Mouse (Mus musculus) hindbrain, embryonic 10.5 days (tissue): ENCODE measurements around the gene Dnajb12. TPM values are rescaled to one million over a fixed set of nuclear protein-coding genes. Genes with fewer than 3 reads are reported as not detected.
A peak's percentile ranks its signal among the peaks of the same experiment; 100 is the strongest.

ENCODE experiments used
- DNase-seq: peaks from one replicate; pipeline ENCODE4 v3.0.0-alpha.2; 2017; ENCODE audit warnings: low spot score
- H3K27ac ChIP-seq: fragments of 300-500 bp; sonication (generic); 2 replicates; pipeline ENCODE4 v1.5.1; 2016; ENCODE audit warnings: mild to moderate bottlenecking, moderate library complexity
- H3K27me3 ChIP-seq: fragments of 300-500 bp; sonication (generic); 2 replicates; pipeline ENCODE4 v1.6.1; 2016; ENCODE audit warnings: mild to moderate bottlenecking; ENCODE audit not compliant: poor library complexity, insufficient read depth, severe bottlenecking
- H3K36me3 ChIP-seq: fragments of 300-500 bp; sonication (generic); 2 replicates; pipeline ENCODE4 v1.6.1; 2016; ENCODE audit warnings: mild to moderate bottlenecking, moderate library complexity
- H3K4me1 ChIP-seq: fragments of 300-500 bp; sonication (generic); replicated peaks from 2 replicates; pipeline ENCODE4 v1.6.1; 2016; ENCODE audit warnings: mild to moderate bottlenecking
- H3K4me3 ChIP-seq: fragments of 300-500 bp; sonication (generic); 2 replicates; pipeline ENCODE4 v1.5.1; 2016; ENCODE audit warnings: mild to moderate bottlenecking, moderate library complexity
- H3K9me3 ChIP-seq: fragments of 300-500 bp; sonication (generic); 2 replicates; pipeline ENCODE4 v1.6.1; 2016; ENCODE audit warnings: mild to moderate bottlenecking, moderate library complexity
- WGBS: fragments of 180-500 bp; shearing (Covaris S2); methylation state at CpG from one replicate; pipeline ENCODE4 v1.1.7; 2016; 5-methylcytosine and 5-hydroxymethylcytosine counted together
- polyA plus RNA-seq: library from polyadenylated mRNA; unstranded; fragments of >200 nt; fragmentation: Nextera tagmentation; extraction: Ambion mirVana; gene quantifications from 2 replicates; pipeline ENCODE4 v1.2.1, GENCODE M21; 2016

Dnajb12 gene
- polyA plus RNA-seq, 1 experiment from 2014 or later = 31.5 TPM

GRCm38 (mm10) chr10:59939081-59939480 is 59.7 kb downstream of the Dnajb12 start:
- Histone ChIP-seq H3K36me3 (no peaks in the 10 kb centered on the region), H3K4me3 (no peak overlapping the region), H3K4me1 (peaks cover 38% of the 10 kb centered on the region), H3K27ac (no peak overlapping the region), H3K27me3 (peaks cover 7% of the 10 kb centered on the region), H3K9me3 (no peaks in the 10 kb centered on the region)
- no peak for DNase-seq
- WGBS = 45% methylated on average over 1 of the region's 1 CpGs

- peaks cover 21% of the 10 kb centered on the region for H3K4me1 ChIP-seq
- DNase-seq = peak; percentile 5
- 51% methylated on average over 21 of the region's 21 CpGs for WGBS
- peaks cover 7% of the 10 kb centered on the region for H3K27me3 ChIP-seq
- H3K36me3 ChIP-seq = no peaks in the 10 kb centered on the region
- H3K27ac ChIP-seq = peak overlapping the region; percentile 77
- H3K4me3 ChIP-seq = peak overlapping the region; percentile 28
- H3K9me3 ChIP-seq = no peaks in the 10 kb centered on the region
Measured at GRCm38 (mm10) chr10:59942281-59942846, 63.0 kb downstream of the Dnajb12 start.

- peaks cover 27% of the 10 kb centered on the region for H3K4me1 ChIP-seq
- peak overlapping the region; percentile 28 for H3K4me3 ChIP-seq
- DNase-seq = peak; percentile 51
- H3K27ac ChIP-seq = peak overlapping the region; percentile 77
- H3K36me3 ChIP-seq = no peaks in the 10 kb centered on the region
- H3K27me3 ChIP-seq = peaks cover 7% of the 10 kb centered on the region
- WGBS = 4% methylated on average over 16 of the region's 16 CpGs
- no peaks in the 10 kb centered on the region for H3K9me3 ChIP-seq
Measured at GRCm38 (mm10) chr10:59942847-59943420, 63.6 kb downstream of the Dnajb12 start.

GRCm38 (mm10) chr10:59943421-59943989 is 64.1 kb downstream of the Dnajb12 start:
- Histone ChIP-seq H3K4me1 (peaks cover 32% of the 10 kb centered on the region), H3K36me3 (no peaks in the 10 kb centered on the region), H3K4me3 (peak overlapping the region; percentile 28), H3K27ac (peak overlapping the region; percentile 77), H3K27me3 (peaks cover 7% of the 10 kb centered on the region), H3K9me3 (no peaks in the 10 kb centered on the region)
- peak; percentile 7 for DNase-seq
- 68% methylated on average over 13 of the region's 13 CpGs for WGBS

GRCm38 (mm10) chr10:59945416-59945815 is 66.1 kb downstream of the Dnajb12 start:
- WGBS = 86% methylated on average over 3 of the region's 3 CpGs
- H3K4me1 ChIP-seq = peaks cover 48% of the 10 kb centered on the region
- H3K4me3 ChIP-seq = no peak overlapping the region
- no peak for DNase-seq
- H3K36me3 ChIP-seq = peaks cover 4% of the 10 kb centered on the region; the same call in 1 of the 2 replicates
- no peaks in the 10 kb centered on the region for H3K9me3 ChIP-seq
- H3K27me3 ChIP-seq = peaks cover 7% of the 10 kb centered on the region
- H3K27ac ChIP-seq = no peak overlapping the region

GRCm38 (mm10) chr10:59946362-59946761 is 67.0 kb downstream of the Dnajb12 start:
- DNase-seq = no peak
- H3K9me3 ChIP-seq = no peaks in the 10 kb centered on the region
- no peak overlapping the region for H3K4me3 ChIP-seq
- H3K27me3 ChIP-seq = peaks cover 7% of the 10 kb centered on the region
- WGBS = 95% methylated on average over 5 of the region's 5 CpGs
- H3K36me3 ChIP-seq = peaks cover 4% of the 10 kb centered on the region; the same call in 1 of the 2 replicates
- H3K27ac ChIP-seq = no peak overlapping the region
- H3K4me1 ChIP-seq = peaks cover 57% of the 10 kb centered on the region

- Histone ChIP-seq H3K4me3 (no peak overlapping the region), H3K27me3 (no peaks in the 10 kb centered on the region; the same call in none of the 2 replicates), H3K27ac (peak overlapping the region; percentile 66), H3K36me3 (peaks cover 4% of the 10 kb centered on the region; the same call in 1 of the 2 replicates), H3K9me3 (no peaks in the 10 kb centered on the region), H3K4me1 (peaks cover 60% of the 10 kb centered on the region)
- WGBS = 71% methylated on average over 7 of the region's 7 CpGs
- DNase-seq = peak; percentile 6
Measured at GRCm38 (mm10) chr10:59947296-59948073, 68.1 kb downstream of the Dnajb12 start.

- peaks cover 60% of the 10 kb centered on the region for H3K4me1 ChIP-seq
- peak; percentile 7 for DNase-seq
- 58% methylated on average over 6 of the region's 6 CpGs for WGBS
- peak overlapping the region; percentile 66 for H3K27ac ChIP-seq
- no peaks in the 10 kb centered on the region for H3K9me3 ChIP-seq
- H3K27me3 ChIP-seq = no peaks in the 10 kb centered on the region; the same call in 1 of the 2 replicates
- H3K4me3 ChIP-seq = peak overlapping the region; percentile 81; the same call in 1 of the 2 replicates
- peaks cover 4% of the 10 kb centered on the region; the same call in 1 of the 2 replicates for H3K36me3 ChIP-seq
Measured at GRCm38 (mm10) chr10:59948363-59949254, 69.3 kb downstream of the Dnajb12 start.

Other genes starting within 250 kb of the Dnajb12 start
- gene Micu1, start 177.1 kb upstream of the Dnajb12 start, polyA plus RNA-seq = 57.0 and 63.9 TPM in 2 replicates
- 37.5 and 37.6 TPM in 2 replicates for gene Ddit4, start 72.3 kb downstream of the Dnajb12 start, polyA plus RNA-seq
- 35.8 and 37.0 TPM in 2 replicates for gene Ascc1, start 123.2 kb downstream of the Dnajb12 start, polyA plus RNA-seq
- 111 and 114 TPM in 2 replicates for gene Anapc16, start 123.6 kb downstream of the Dnajb12 start, polyA plus RNA-seq
- gene Spock2, start 226.7 kb downstream of the Dnajb12 start, polyA plus RNA-seq = 17.7 and 20.4 TPM in 2 replicates